Mouse (Mus musculus) intestine, postnatal 0 days (tissue): Measurements from ENCODE around the gene Tax1bp1. TPM values are rescaled to one million over a fixed set of nuclear protein-coding genes. Genes with fewer than 3 reads are reported as not detected.

Experiments
- ATAC-seq: fragments of 200-750 bp; cut with Nextera tagmentation; 2 replicates; pipeline ENCODE4 v1.8.0; 2017; ENCODE audit warnings: mild to moderate bottlenecking, moderate TSS enrichment, moderate library complexity
- H3K27ac ChIP-seq: fragments of 300-500 bp; sonication (generic); 2 replicates; pipeline ENCODE4 v1.5.1; 2014; ENCODE audit warnings: mild to moderate bottlenecking, low read depth, low read length, moderate library complexity
- H3K27me3 ChIP-seq: fragments of 300-500 bp; sonication (generic); replicated peaks from 2 replicates; pipeline ENCODE4 v1.6.1; 2014; ENCODE audit warnings: low read length, mixed read lengths; ENCODE audit not compliant: control insufficient read depth, insufficient read depth
- H3K36me3 ChIP-seq: fragments of 300-500 bp; sonication (generic); 2 replicates; pipeline ENCODE4 v1.6.1; 2014; ENCODE audit warnings: mild to moderate bottlenecking, moderate library complexity; ENCODE audit not compliant: control insufficient read depth, insufficient read depth
- H3K4me1 ChIP-seq: fragments of 300-500 bp; sonication (generic); replicated peaks from 2 replicates; pipeline ENCODE4 v1.6.1; 2014; ENCODE audit warnings: antibody characterized with exemption, low read length, mixed read lengths; ENCODE audit not compliant: control insufficient read depth, insufficient read depth
- H3K4me2 ChIP-seq: fragments of 300-500 bp; sonication (generic); replicated peaks from 2 replicates; pipeline ENCODE4 v1.6.1; 2014; ENCODE audit warnings: low read depth, mild to moderate bottlenecking, moderate library complexity
- H3K4me3 ChIP-seq: fragments of 300-500 bp; sonication (generic); 2 replicates; pipeline ENCODE4 v1.5.1; 2014; ENCODE audit warnings: low read depth, low read length
- H3K9ac ChIP-seq: fragments of 300-500 bp; sonication (generic); 2 replicates; pipeline ENCODE4 v1.6.1; 2014; ENCODE audit warnings: mild to moderate bottlenecking, low read depth, low read length
- H3K9me3 ChIP-seq: fragments of 300-500 bp; sonication (generic); 2 replicates; pipeline ENCODE4 v1.6.1; 2016; ENCODE audit warnings: mixed run types; ENCODE audit not compliant: control insufficient read depth
- CTCF ChIP-seq: sonication (generic); IDR thresholded peaks from 2 replicates; pipeline ENCODE4 v1.5.1; 2016; ENCODE audit warnings: low read depth, mild to moderate bottlenecking, control low read depth, antibody characterized with exemption, moderate library complexity
- WGBS: fragments of 180-500 bp; shearing (Covaris S2); extraction: QIAGEN DNeasy Blood & Tissue Kit; methylation state at CpG from one replicate; pipeline ENCODE4 v1.1.7; 2014; 5-methylcytosine and 5-hydroxymethylcytosine counted together
- polyA plus RNA-seq: library from polyadenylated mRNA; unstranded; fragments of >200 nt; fragmentation: Nextera tagmentation; extraction: Ambion mirVana; gene quantifications from 2 replicates; pipeline ENCODE4 v1.2.1, GENCODE M21; 2015

Tax1bp1 gene
- polyA plus RNA-seq, 1 experiment from 2014 or later = 296 TPM

DNA sequence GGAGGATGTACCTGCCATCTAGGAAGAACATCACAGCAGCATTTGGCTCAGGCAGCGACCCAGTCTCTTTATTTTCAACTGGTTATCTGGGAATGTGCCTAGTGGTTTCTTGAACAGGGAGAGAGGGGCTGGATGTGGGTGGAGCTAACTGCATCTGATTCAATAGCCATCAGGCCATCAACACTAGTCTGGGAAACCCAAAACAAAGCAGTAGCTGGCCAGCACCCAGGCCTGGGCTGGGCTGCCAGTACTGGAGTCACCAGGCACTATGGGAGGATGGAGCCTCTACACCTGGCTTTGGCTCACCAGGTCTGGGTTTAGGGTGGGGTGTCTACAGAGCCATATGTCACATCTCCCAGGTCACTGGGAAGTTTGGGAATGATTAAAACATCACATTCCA lies 83.2 kb downstream of the Tax1bp1 start:
- H3K4me1 ChIP-seq = no peaks in the 10 kb centered on the region
- no peak for TF ChIP-seq CTCF
- 74% methylated on average over 1 of the region's 1 CpGs for WGBS
- no peak overlapping the region for H3K27ac ChIP-seq
- no peaks in the 10 kb centered on the region for H3K9me3 ChIP-seq
- H3K9ac ChIP-seq = no peak overlapping the region
- H3K4me3 ChIP-seq = no peak overlapping the region
- H3K27me3 ChIP-seq = no peaks in the 10 kb centered on the region
- no peak for ATAC-seq
- no peaks in the 10 kb centered on the region for H3K36me3 ChIP-seq
- no peak overlapping the region for H3K4me2 ChIP-seq

DNA sequence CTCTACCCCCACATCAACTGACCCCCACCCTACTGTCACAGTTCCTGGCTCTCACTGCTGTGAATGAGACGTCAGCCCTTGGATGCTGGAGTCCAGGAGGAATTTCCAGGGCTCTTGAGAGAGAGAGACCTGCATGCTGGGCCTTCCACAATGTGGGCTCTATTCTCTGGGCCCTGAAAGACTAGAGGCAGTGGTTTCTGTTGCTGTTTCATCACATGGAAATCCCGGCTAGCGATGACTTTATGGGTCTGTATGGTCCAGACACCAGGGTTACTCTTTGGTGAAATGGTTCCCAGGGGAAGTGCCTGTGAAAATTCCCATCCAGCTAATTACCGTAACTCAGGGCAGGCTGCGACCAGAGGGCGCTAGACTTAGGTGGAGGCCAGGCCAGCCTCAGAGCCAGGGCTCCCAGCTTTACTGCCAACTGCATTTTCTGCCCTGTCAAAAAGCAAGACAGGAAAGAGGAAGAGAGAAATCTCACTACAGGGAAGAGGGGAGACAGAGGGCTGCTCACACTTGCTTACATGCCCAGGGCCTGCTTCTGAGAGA lies 83.8 kb downstream of the Tax1bp1 start:
- no peaks in the 10 kb centered on the region for H3K4me1 ChIP-seq
- no peak overlapping the region for H3K4me3 ChIP-seq
- peak; percentile 40 for TF ChIP-seq CTCF
- no peak overlapping the region for H3K4me2 ChIP-seq
- 68% methylated on average over 6 of the region's 6 CpGs for WGBS
- H3K9me3 ChIP-seq = no peaks in the 10 kb centered on the region
- H3K27me3 ChIP-seq = no peaks in the 10 kb centered on the region
- no peak overlapping the region for H3K27ac ChIP-seq
- no peaks in the 10 kb centered on the region for H3K36me3 ChIP-seq
- no peak overlapping the region for H3K9ac ChIP-seq
- ATAC-seq = no peak

DNA sequence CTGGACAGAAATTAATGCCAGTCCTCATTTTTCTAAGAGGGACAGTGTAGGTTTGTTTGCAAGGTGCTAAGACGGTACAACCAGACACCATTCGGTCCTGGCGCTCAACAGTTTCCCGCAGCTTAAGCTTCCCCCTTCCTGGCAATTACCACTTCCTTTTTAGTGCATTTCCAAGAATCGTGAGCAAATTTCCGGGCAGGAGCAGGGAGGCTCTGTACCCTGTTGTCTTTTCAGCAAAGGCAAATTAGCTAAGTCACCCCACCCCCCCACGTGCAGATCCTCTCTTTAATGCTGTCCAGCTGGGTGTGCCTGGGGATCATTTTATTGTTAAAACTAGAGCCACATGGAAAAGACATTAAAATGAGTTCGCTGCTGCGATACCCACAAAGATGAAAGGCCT lies 88.7 kb downstream of the Tax1bp1 start:
- TF ChIP-seq CTCF = no peak
- 59% methylated on average over 9 of the region's 9 CpGs for WGBS
- Histone ChIP-seq H3K4me2 (no peak overlapping the region), H3K27me3 (no peaks in the 10 kb centered on the region), H3K9ac (no peak overlapping the region), H3K36me3 (no peaks in the 10 kb centered on the region), H3K9me3 (no peaks in the 10 kb centered on the region), H3K27ac (no peak overlapping the region), H3K4me1 (no peaks in the 10 kb centered on the region), H3K4me3 (no peak overlapping the region)
- no peak for ATAC-seq

DNA sequence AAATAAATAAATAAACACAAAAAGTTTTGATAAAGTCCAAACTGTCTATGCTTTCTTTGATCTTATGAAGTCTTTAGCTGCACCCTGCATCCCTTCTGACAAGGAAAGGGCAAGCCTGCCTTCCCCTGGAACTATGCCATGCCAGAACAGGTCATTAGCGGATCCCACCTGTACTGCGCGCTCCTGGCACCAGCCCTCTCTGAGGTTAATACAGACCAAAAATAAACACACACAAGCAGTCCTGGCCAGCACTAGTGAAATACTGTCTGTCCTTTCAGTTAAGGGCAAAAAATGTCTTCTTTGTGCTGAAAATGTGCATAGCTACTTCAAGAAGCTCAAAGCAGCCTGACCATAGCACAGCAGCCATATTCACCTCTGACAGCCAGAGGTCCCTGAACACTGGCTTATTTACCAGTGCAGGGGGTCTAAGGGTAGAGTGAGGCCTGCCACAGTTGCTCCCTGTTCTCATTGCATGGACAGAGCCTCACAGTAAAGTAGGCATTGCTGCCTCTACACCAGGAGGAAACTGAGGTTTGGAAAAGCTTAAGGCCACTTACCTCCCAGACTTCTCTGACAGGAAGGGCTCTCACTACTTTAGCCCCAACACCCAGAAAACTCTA lies 91.8 kb downstream of the Tax1bp1 start:
- H3K4me1 ChIP-seq = no peaks in the 10 kb centered on the region
- no peaks in the 10 kb centered on the region for H3K27me3 ChIP-seq
- H3K9ac ChIP-seq = no peak overlapping the region
- no peak overlapping the region for H3K27ac ChIP-seq
- TF ChIP-seq CTCF = no peak
- no peaks in the 10 kb centered on the region for H3K36me3 ChIP-seq
- H3K4me2 ChIP-seq = no peak overlapping the region
- no peak overlapping the region for H3K4me3 ChIP-seq
- WGBS = 91% methylated on average over 3 of the region's 3 CpGs
- no peaks in the 10 kb centered on the region for H3K9me3 ChIP-seq
- no peak for ATAC-seq

Other genes starting within 250 kb of the Tax1bp1 start
- 52.4 and 55.5 TPM in 2 replicates for gene Hibadh, start 73.3 kb upstream of the Tax1bp1 start, polyA plus RNA-seq